Mouse (Mus musculus) stomach, embryonic 15.5 days (tissue): ENCODE measurements around the gene 2300009A05Rik. TPM values are rescaled to one million over a fixed set of nuclear protein-coding genes. Genes with fewer than 3 reads are reported as not detected.

Experiments used
- ATAC-seq: fragments of 200-750 bp; cut with Nextera tagmentation; 2 replicates; pipeline ENCODE4 v1.8.0; 2017; ENCODE audit warnings: low read depth, moderate number of reproducible peaks, moderate TSS enrichment; ENCODE audit not compliant: insufficient read depth, low FRiP score
- H3K27ac ChIP-seq: fragments of 300-500 bp; sonication (generic); 2 replicates; pipeline ENCODE4 v1.5.1; 2015; ENCODE audit warnings: mild to moderate bottlenecking, inconsistent platforms
- H3K27me3 ChIP-seq: fragments of 300-500 bp; sonication (generic); replicated peaks from 2 replicates; pipeline ENCODE4 v1.6.1; 2015; ENCODE audit warnings: inconsistent platforms
- H3K36me3 ChIP-seq: fragments of 300-500 bp; sonication (generic); 2 replicates; pipeline ENCODE4 v1.6.1; 2015; ENCODE audit warnings: inconsistent platforms
- H3K4me1 ChIP-seq: fragments of 300-500 bp; sonication (generic); 2 replicates; pipeline ENCODE4 v1.6.1; 2015; ENCODE audit warnings: inconsistent platforms
- H3K4me2 ChIP-seq: fragments of 300-500 bp; sonication (generic); 2 replicates; pipeline ENCODE4 v1.6.1; 2015; ENCODE audit warnings: mild to moderate bottlenecking, inconsistent platforms
- H3K4me3 ChIP-seq: fragments of 300-500 bp; sonication (generic); replicated peaks from 2 replicates; pipeline ENCODE4 v1.5.1; 2015; ENCODE audit warnings: inconsistent platforms
- H3K9ac ChIP-seq: fragments of 300-500 bp; sonication (generic); 2 replicates; pipeline ENCODE4 v1.6.1; 2015; ENCODE audit warnings: inconsistent platforms
- H3K9me3 ChIP-seq: fragments of 300-500 bp; sonication (generic); 2 replicates; pipeline ENCODE4 v1.6.1; 2016; ENCODE audit warnings: inconsistent platforms
- WGBS: fragments of 180-500 bp; shearing (Covaris S2); methylation state at CpG from one replicate; pipeline ENCODE4 v1.1.7; 2015; 5-methylcytosine and 5-hydroxymethylcytosine counted together
- polyA plus RNA-seq: library from polyadenylated mRNA; unstranded; fragments of >200 nt; fragmentation: Nextera tagmentation; extraction: Ambion mirVana; gene quantifications from 2 replicates; pipeline ENCODE4 v1.2.1, GENCODE M21; 2015

The 2300009A05Rik gene
- polyA plus RNA-seq = 39.2 and 40.1 TPM in 2 replicates

- under 1% methylated on average over 59 of the region's 74 CpGs for WGBS
- Histone ChIP-seq H3K9ac (peak within 1 kb of the TSS; percentile 51), H3K27me3 (no peaks in the 10 kb centered on the region), H3K4me2 (peak within 1 kb of the TSS; percentile 68), H3K27ac (peak within 1 kb of the TSS; percentile 84), H3K9me3 (no peaks in the 10 kb centered on the region), H3K4me1 (peaks cover 5% of the 10 kb centered on the region; the same call in 1 of the 2 replicates), H3K36me3 (no peaks in the 10 kb centered on the region), H3K4me3 (peak within 1 kb of the TSS; percentile 84)
- peak; percentile 99 for ATAC-seq
Observed at GRCm38 (mm10) chr9:63398611-63399462, at the start of gene 2300009A05Rik. Gene 2300009A05Rik (minus strand): TSS chr9:63399246.

DNA sequence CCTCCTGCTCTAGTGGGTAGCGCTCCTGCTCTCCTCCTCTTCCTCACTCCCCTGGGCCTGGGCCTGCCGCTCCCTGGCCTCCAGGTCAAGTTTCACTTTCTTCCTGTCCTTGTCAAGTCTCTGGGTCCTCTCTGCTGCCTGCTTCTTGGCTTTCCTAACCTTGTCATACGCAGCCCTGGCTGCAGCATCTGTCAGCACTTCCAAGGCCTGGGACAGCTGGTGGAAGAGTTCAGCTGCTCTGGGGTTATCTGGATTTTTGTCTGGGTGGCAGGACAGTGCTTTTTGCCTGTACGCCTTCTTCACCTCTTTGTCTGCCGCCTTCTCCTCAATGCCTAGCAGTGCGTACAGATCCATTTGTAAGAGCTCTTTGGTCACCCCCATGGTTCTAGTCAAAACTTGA, 44.6 kb upstream of the 2300009A05Rik start:
- WGBS = 78% methylated on average over 6 of the region's 6 CpGs
- H3K9ac ChIP-seq = no peak overlapping the region
- H3K9me3 ChIP-seq = no peaks in the 10 kb centered on the region
- no peak overlapping the region for H3K4me2 ChIP-seq
- no peak overlapping the region for H3K4me3 ChIP-seq
- H3K27me3 ChIP-seq = no peaks in the 10 kb centered on the region
- H3K27ac ChIP-seq = no peak overlapping the region
- H3K4me1 ChIP-seq = no peaks in the 10 kb centered on the region
- no peak for ATAC-seq
- no peaks in the 10 kb centered on the region for H3K36me3 ChIP-seq

- ATAC-seq = no peak
- Histone ChIP-seq H3K27ac (no peak overlapping the region), H3K4me2 (no peak overlapping the region), H3K9me3 (no peaks in the 10 kb centered on the region), H3K9ac (no peak overlapping the region), H3K4me3 (no peak overlapping the region), H3K4me1 (no peaks in the 10 kb centered on the region), H3K36me3 (no peaks in the 10 kb centered on the region), H3K27me3 (no peaks in the 10 kb centered on the region)
- WGBS = 79% methylated on average over 1 of the region's 1 CpGs
Observed at GRCm38 (mm10) chr9:63430652-63431051, 31.6 kb upstream of the 2300009A05Rik start.

DNA sequence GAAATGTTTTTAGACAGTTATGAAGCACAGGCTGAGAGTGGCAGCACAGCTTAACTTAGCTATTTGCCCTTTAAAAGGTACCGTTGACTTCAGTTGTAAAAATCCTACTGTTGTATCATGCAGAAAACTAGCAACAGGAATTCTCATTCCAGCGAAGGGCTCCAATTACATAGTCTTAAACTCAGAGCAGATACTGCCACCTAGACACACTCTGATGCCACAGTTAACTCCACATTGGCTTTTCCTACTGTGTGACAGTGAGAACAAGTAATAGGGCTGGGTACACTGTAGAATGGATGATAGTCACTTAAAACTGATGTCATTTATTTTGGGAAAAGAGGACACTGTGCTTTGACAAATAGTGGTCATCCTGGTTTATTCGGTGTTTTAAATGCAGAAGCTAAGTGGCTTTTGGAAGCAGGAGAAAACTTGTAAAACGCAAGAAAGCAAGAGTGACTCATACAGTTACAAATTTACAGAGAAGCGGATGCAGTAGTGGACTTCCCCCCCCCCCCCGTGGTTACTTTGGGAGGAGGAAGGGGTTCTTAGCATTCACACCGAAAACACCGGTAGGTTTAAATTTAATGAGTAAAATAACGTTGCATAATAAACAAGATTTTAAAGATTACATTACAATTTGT, 22.2 kb upstream of the 2300009A05Rik start:
- Histone ChIP-seq H3K4me1 (no peaks in the 10 kb centered on the region), H3K36me3 (no peaks in the 10 kb centered on the region), H3K9me3 (no peaks in the 10 kb centered on the region), H3K27ac (no peak overlapping the region), H3K4me2 (no peak overlapping the region), H3K27me3 (no peaks in the 10 kb centered on the region), H3K9ac (no peak overlapping the region), H3K4me3 (no peak overlapping the region)
- no peak for ATAC-seq
- 42% methylated on average over 9 of the region's 9 CpGs for WGBS

DNA sequence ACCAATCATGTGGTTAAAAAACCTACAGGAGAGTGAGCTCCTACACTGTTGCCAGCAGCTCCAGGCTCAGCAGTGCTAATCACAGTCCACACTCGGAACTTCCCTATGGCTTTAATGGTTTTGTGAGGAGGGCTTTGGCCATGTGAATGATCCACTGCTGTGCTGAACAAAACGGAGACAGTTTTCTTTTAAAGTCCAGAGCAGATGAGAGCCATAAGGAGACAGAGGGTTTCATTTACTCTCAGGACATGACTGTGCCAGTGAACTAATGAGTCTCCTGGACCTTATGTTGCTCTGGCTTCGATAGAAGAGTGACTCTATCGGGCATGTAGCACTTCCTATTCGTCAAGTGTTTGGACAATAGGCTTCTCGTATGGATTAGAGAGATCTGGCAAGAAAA, 21.4 kb upstream of the 2300009A05Rik start:
- no peaks in the 10 kb centered on the region for H3K4me1 ChIP-seq
- H3K9me3 ChIP-seq = no peaks in the 10 kb centered on the region
- no peak overlapping the region for H3K27ac ChIP-seq
- no peaks in the 10 kb centered on the region for H3K27me3 ChIP-seq
- H3K4me2 ChIP-seq = no peak overlapping the region
- 53% methylated on average over 6 of the region's 6 CpGs for WGBS
- no peak overlapping the region for H3K9ac ChIP-seq
- H3K4me3 ChIP-seq = no peak overlapping the region
- H3K36me3 ChIP-seq = no peaks in the 10 kb centered on the region
- no peak for ATAC-seq

- no peak overlapping the region for H3K4me2 ChIP-seq
- no peaks in the 10 kb centered on the region for H3K9me3 ChIP-seq
- 85% methylated on average over 1 of the region's 1 CpGs for WGBS
- ATAC-seq = no peak
- peaks cover 5% of the 10 kb centered on the region; the same call in 1 of the 2 replicates for H3K4me1 ChIP-seq
- no peak overlapping the region for H3K27ac ChIP-seq
- no peak overlapping the region for H3K4me3 ChIP-seq
- no peaks in the 10 kb centered on the region for H3K36me3 ChIP-seq
- no peak overlapping the region for H3K9ac ChIP-seq
- H3K27me3 ChIP-seq = no peaks in the 10 kb centered on the region
Observed at GRCm38 (mm10) chr9:63400176-63400575, 1.1 kb upstream of the 2300009A05Rik start.

DNA sequence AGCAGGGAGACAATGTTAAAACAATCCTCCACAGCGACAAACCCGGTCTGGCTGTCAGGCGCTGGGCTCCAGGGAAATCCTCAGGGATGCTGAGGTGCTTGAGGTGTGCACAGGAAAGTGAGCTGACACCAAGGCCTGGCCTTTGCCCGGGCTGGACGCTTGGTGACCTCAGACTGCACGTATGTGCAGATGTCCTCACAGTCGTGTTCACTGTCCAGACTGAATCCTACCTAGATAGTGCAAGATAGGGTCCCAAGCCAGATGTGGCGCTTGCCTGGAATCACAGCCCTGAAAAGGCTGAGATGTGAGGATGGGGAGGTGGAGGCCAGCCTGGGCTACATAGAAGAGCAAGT, 393 bp upstream of the 2300009A05Rik start:
- H3K27ac ChIP-seq = peak overlapping the region; percentile 54; the same call in 1 of the 2 replicates
- peak overlapping the region; percentile 51 for H3K9ac ChIP-seq
- H3K4me2 ChIP-seq = peak overlapping the region; percentile 68
- no peaks in the 10 kb centered on the region for H3K9me3 ChIP-seq
- H3K4me3 ChIP-seq = peak overlapping the region; percentile 84
- no peaks in the 10 kb centered on the region for H3K27me3 ChIP-seq
- ATAC-seq = no peak
- WGBS = 4% methylated on average over 8 of the region's 8 CpGs
- H3K4me1 ChIP-seq = peaks cover 5% of the 10 kb centered on the region; the same call in 1 of the 2 replicates
- no peaks in the 10 kb centered on the region for H3K36me3 ChIP-seq

GRCm38 (mm10) chr9:63395612-63396011, 3.4 kb downstream of the 2300009A05Rik start:
- Histone ChIP-seq H3K4me2 (no peak overlapping the region), H3K4me1 (peaks cover 5% of the 10 kb centered on the region; the same call in 1 of the 2 replicates), H3K4me3 (no peak overlapping the region), H3K9me3 (no peaks in the 10 kb centered on the region), H3K36me3 (no peaks in the 10 kb centered on the region), H3K27ac (no peak overlapping the region), H3K27me3 (no peaks in the 10 kb centered on the region), H3K9ac (no peak overlapping the region)
- no peak for ATAC-seq
- WGBS = 85% methylated on average over 7 of the region's 7 CpGs

GRCm38 (mm10) chr9:63391307-63391706, 7.7 kb downstream of the 2300009A05Rik start:
- no peaks in the 10 kb centered on the region for H3K36me3 ChIP-seq
- no peaks in the 10 kb centered on the region for H3K9me3 ChIP-seq
- H3K9ac ChIP-seq = no peak overlapping the region
- no peak overlapping the region for H3K4me3 ChIP-seq
- no peak overlapping the region for H3K27ac ChIP-seq
- 73% methylated on average over 2 of the region's 2 CpGs for WGBS
- H3K4me1 ChIP-seq = no peaks in the 10 kb centered on the region
- no peak for ATAC-seq
- no peaks in the 10 kb centered on the region for H3K27me3 ChIP-seq
- no peak overlapping the region for H3K4me2 ChIP-seq

- no peak overlapping the region for H3K4me3 ChIP-seq
- no peaks in the 10 kb centered on the region for H3K4me1 ChIP-seq
- no peak overlapping the region for H3K4me2 ChIP-seq
- H3K36me3 ChIP-seq = no peaks in the 10 kb centered on the region
- no peaks in the 10 kb centered on the region for H3K9me3 ChIP-seq
- H3K27ac ChIP-seq = no peak overlapping the region
- ATAC-seq = no peak
- WGBS = 90% methylated on average over 4 of the region's 4 CpGs
- no peaks in the 10 kb centered on the region for H3K27me3 ChIP-seq
- no peak overlapping the region for H3K9ac ChIP-seq
Observed at GRCm38 (mm10) chr9:63382761-63383160, 16.3 kb downstream of the 2300009A05Rik start.

GRCm38 (mm10) chr9:63380326-63380725, 18.7 kb downstream of the 2300009A05Rik start:
- H3K36me3 ChIP-seq = no peaks in the 10 kb centered on the region
- H3K4me1 ChIP-seq = peaks cover 12% of the 10 kb centered on the region
- no peak overlapping the region for H3K4me3 ChIP-seq
- no peak overlapping the region for H3K9ac ChIP-seq
- no peak overlapping the region for H3K4me2 ChIP-seq
- ATAC-seq = no peak
- 81% methylated on average over 3 of the region's 3 CpGs for WGBS
- H3K27me3 ChIP-seq = no peaks in the 10 kb centered on the region
- H3K27ac ChIP-seq = no peak overlapping the region
- no peaks in the 10 kb centered on the region for H3K9me3 ChIP-seq

- H3K27me3 ChIP-seq = no peaks in the 10 kb centered on the region
- H3K4me3 ChIP-seq = peak overlapping the region; percentile 88
- 19% methylated on average over 8 of the region's 8 CpGs for WGBS
- H3K4me1 ChIP-seq = peaks cover 12% of the 10 kb centered on the region
- peak overlapping the region; percentile 86 for H3K27ac ChIP-seq
- no peak for ATAC-seq
- H3K4me2 ChIP-seq = peak overlapping the region; percentile 82
- H3K9ac ChIP-seq = no peak overlapping the region
- H3K9me3 ChIP-seq = no peaks in the 10 kb centered on the region
- H3K36me3 ChIP-seq = no peaks in the 10 kb centered on the region
Observed at GRCm38 (mm10) chr9:63378174-63378573, 20.9 kb downstream of the 2300009A05Rik start.
